Mouse (Mus musculus): ENCODE data around the gene Atp6v1e2.

GRCm38 (mm10) chr17:86937497-86938155, 10.1 kb downstream of the Atp6v1e2 start:
- TF ChIP-seq CTCF (IDR thresholded peaks at IDR 0.05; ENCODE audit: borderline replicate concordance, insufficient read depth, low read depth, low read length) (no peak), POLR2A (IDR thresholded peaks at IDR 0.05; ENCODE audit: borderline replicate concordance, insufficient read depth, low read length) (no peak)

All from cerebellum, adult 2 months (tissue).